Mouse (Mus musculus) thymus, adult 2 months (tissue): ENCODE results near the gene Fez1.

ENCODE experiments used
- CTCF ChIP-seq: fragments of 200-500 bp; IDR thresholded peaks from 2 replicates; pipeline ENCODE4 v1.5.1; 2012; ENCODE audit warnings: mild to moderate bottlenecking, control low read depth, low read length, moderate library complexity, borderline replicate concordance; ENCODE audit not compliant: control insufficient read depth, poor library complexity, insufficient read depth; ENCODE audit errors: extremely low read depth
- POLR2A ChIP-seq: fragments of 200-500 bp; IDR thresholded peaks from 2 replicates; pipeline ENCODE4 v1.6.1; 2012; ENCODE audit warnings: mild to moderate bottlenecking, low read length, control low read depth, moderate library complexity; ENCODE audit not compliant: control insufficient read depth, poor library complexity, insufficient read depth; ENCODE audit errors: extremely low read depth

- TF ChIP-seq CTCF (no peak), POLR2A (no peak)
Measured at GRCm38 (mm10) chr9:36822024-36822423, 360 bp downstream of the Fez1 start.
